Mouse (Mus musculus) forebrain, embryonic 16.5 days (tissue): ENCODE data around the gene Scarf2. TPM values are rescaled to one million over a fixed set of nuclear protein-coding genes. Genes with fewer than 3 reads are reported as not detected.

Source experiments
- ATAC-seq: fragments of 200-750 bp; cut with Nextera tagmentation; 2 replicates; pipeline ENCODE4 v1.8.0; 2017; ENCODE audit warnings: mild to moderate bottlenecking, moderate library complexity
- H3K27ac ChIP-seq: fragments of 300-500 bp; sonication (generic); 2 replicates; pipeline ENCODE4 v1.5.1; 2014; ENCODE audit warnings: low read length, control low read depth
- H3K27me3 ChIP-seq: fragments of 300-500 bp; sonication (generic); replicated peaks from 2 replicates; pipeline ENCODE4 v1.6.1; 2014; ENCODE audit warnings: low read length; ENCODE audit not compliant: control insufficient read depth, insufficient read depth
- H3K36me3 ChIP-seq: fragments of 300-500 bp; sonication (generic); 2 replicates; pipeline ENCODE4 v1.6.1; 2014; ENCODE audit not compliant: control insufficient read depth, insufficient read depth
- H3K4me1 ChIP-seq: fragments of 300-500 bp; sonication (generic); replicated peaks from 2 replicates; pipeline ENCODE4 v1.6.1; 2014; ENCODE audit warnings: low read length; ENCODE audit not compliant: control insufficient read depth, insufficient read depth
- H3K4me2 ChIP-seq: fragments of 300-500 bp; sonication (generic); 2 replicates; pipeline ENCODE4 v1.6.1; 2014; ENCODE audit warnings: mild to moderate bottlenecking, low read length, control low read depth
- H3K4me3 ChIP-seq: fragments of 300-500 bp; sonication (generic); replicated peaks from 2 replicates; pipeline ENCODE4 v1.5.1; 2014; ENCODE audit warnings: mild to moderate bottlenecking, low read length, control low read depth
- H3K9ac ChIP-seq: fragments of 300-500 bp; sonication (generic); replicated peaks from 2 replicates; pipeline ENCODE4 v1.6.1; 2014; ENCODE audit warnings: low read depth, low read length, control low read depth
- H3K9me3 ChIP-seq: fragments of 300-500 bp; sonication (generic); 2 replicates; pipeline ENCODE4 v1.6.1; 2016; ENCODE audit warnings: low read length; ENCODE audit not compliant: control insufficient read depth
- WGBS: fragments of 180-500 bp; shearing (Covaris S2); extraction: QIAGEN DNeasy Blood & Tissue Kit; methylation state at CpG from one replicate; pipeline ENCODE4 v1.1.7; 2014; 5-methylcytosine and 5-hydroxymethylcytosine counted together
- polyA plus RNA-seq: library from polyadenylated mRNA; unstranded; fragments of >200 nt; fragmentation: Nextera tagmentation; extraction: Ambion mirVana; gene quantifications from 2 replicates; pipeline ENCODE4 v1.2.1, GENCODE M21; 2015

The Scarf2 gene
- polyA plus RNA-seq, 1 experiment from 2014 or later, result 0.99 TPM

DNA sequence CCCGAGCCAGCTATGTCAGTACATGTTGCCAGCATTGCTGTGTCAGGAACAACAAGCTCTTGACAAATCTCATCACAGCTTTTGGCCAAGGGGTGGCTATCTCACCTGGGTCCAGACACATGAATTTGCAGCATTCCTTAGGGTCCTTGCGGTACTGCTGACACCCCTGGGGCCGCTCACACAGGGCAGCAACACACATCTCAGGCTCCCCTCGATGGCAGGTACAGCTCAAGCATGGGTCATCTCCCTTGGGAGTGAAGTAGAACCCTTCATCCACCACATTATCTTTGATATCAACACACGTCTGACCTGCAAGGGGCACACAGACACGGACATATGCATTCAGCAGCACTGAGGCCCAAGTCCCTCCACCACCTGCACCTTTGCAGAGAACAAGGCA lies 52.4 kb downstream of the Scarf2 start:
- peaks cover 31% of the 10 kb centered on the region for H3K36me3 ChIP-seq
- ATAC-seq, result no peak

DNA sequence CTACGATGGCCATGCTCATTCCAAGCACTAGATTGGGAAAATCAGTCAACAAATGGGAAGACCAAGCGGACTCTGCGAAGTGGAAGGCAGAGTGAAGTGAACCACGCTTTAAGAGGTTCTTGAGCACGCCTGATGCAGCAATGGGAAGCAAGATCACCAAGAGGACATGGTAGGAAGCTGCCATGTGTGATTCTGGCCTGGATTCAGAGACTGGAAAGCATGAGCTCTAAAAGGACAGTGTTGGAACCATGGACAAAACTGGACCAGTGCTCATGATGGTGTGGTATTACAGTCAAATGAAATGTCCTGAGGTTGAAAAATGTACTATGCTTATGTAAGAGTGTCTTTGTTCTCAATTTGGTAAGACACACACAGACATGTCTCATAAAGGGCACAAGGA lies 54.2 kb downstream of the Scarf2 start:
- ATAC-seq, result no peak
- H3K4me2 ChIP-seq, result no peak overlapping the region
- no peaks in the 10 kb centered on the region for H3K9me3 ChIP-seq
- H3K4me1 ChIP-seq, result no peaks in the 10 kb centered on the region
- no peaks in the 10 kb centered on the region for H3K27me3 ChIP-seq
- H3K9ac ChIP-seq, result no peak overlapping the region
- 93% methylated on average over 5 of the region's 5 CpGs for WGBS
- H3K27ac ChIP-seq, result no peak overlapping the region
- H3K36me3 ChIP-seq, result peaks cover 27% of the 10 kb centered on the region
- no peak overlapping the region for H3K4me3 ChIP-seq

More for the DNA sequence above, 52.4 kb downstream of the Scarf2 start:
- no peak overlapping the region for H3K9ac ChIP-seq
- no peaks in the 10 kb centered on the region for H3K4me1 ChIP-seq
- WGBS, result 86% methylated on average over 6 of the region's 6 CpGs
- H3K27me3 ChIP-seq, result no peaks in the 10 kb centered on the region
- no peak overlapping the region for H3K4me3 ChIP-seq
- H3K9me3 ChIP-seq, result no peaks in the 10 kb centered on the region
- no peak overlapping the region for H3K4me2 ChIP-seq
- no peak overlapping the region for H3K27ac ChIP-seq

- no peak for ATAC-seq
- Histone ChIP-seq H3K9me3 (no peaks in the 10 kb centered on the region), H3K9ac (no peak overlapping the region), H3K4me3 (no peak overlapping the region), H3K27ac (no peak overlapping the region), H3K27me3 (no peaks in the 10 kb centered on the region), H3K4me2 (no peak overlapping the region), H3K36me3 (peaks cover 26% of the 10 kb centered on the region), H3K4me1 (no peaks in the 10 kb centered on the region)
- WGBS, result 100% methylated on average over 1 of the region's 1 CpGs
These were observed 54.8 kb downstream of the Scarf2 start for GRCm38 (mm10) chr16:17851860-17852259.

GRCm38 (mm10) chr16:17853263-17853662 lies 56.2 kb downstream of the Scarf2 start:
- H3K9me3 ChIP-seq, result no peaks in the 10 kb centered on the region
- H3K9ac ChIP-seq, result no peak overlapping the region
- H3K4me1 ChIP-seq, result no peaks in the 10 kb centered on the region
- H3K36me3 ChIP-seq, result peaks cover 34% of the 10 kb centered on the region
- H3K27me3 ChIP-seq, result no peaks in the 10 kb centered on the region
- H3K4me2 ChIP-seq, result no peak overlapping the region
- ATAC-seq, result no peak
- H3K27ac ChIP-seq, result no peak overlapping the region
- H3K4me3 ChIP-seq, result no peak overlapping the region
- WGBS, result 87% methylated on average over 2 of the region's 2 CpGs

GRCm38 (mm10) chr16:17857157-17857556 lies 60.1 kb downstream of the Scarf2 start:
- Histone ChIP-seq H3K4me2 (no peak overlapping the region), H3K27me3 (no peaks in the 10 kb centered on the region), H3K9ac (no peak overlapping the region), H3K4me3 (no peak overlapping the region), H3K36me3 (peaks cover 32% of the 10 kb centered on the region), H3K4me1 (no peaks in the 10 kb centered on the region), H3K9me3 (no peaks in the 10 kb centered on the region), H3K27ac (no peak overlapping the region)
- no peak for ATAC-seq
- 93% methylated on average over 7 of the region's 7 CpGs for WGBS

Other genes with a start within 250 kb of the Scarf2 start
- gene Lrrc74b, start 236.0 kb upstream of the Scarf2 start, polyA plus RNA-seq, result 0.38 and 1.0 TPM in 2 replicates
- gene P2rx6, start 235.4 kb upstream of the Scarf2 start, polyA plus RNA-seq, result 1.5 and 1.6 TPM in 2 replicates
- 35.0 and 44.5 TPM in 2 replicates for gene Slc7a4, start 214.1 kb upstream of the Scarf2 start, polyA plus RNA-seq
- gene Smpd4, start 177.9 kb upstream of the Scarf2 start, polyA plus RNA-seq, result 33.4 and 38.3 TPM in 2 replicates
- 5.5 and 7.7 TPM in 2 replicates for gene Ccdc74a, start 150.8 kb upstream of the Scarf2 start, polyA plus RNA-seq
- gene Med15, start 64.4 kb upstream of the Scarf2 start, polyA plus RNA-seq, result 41.9 and 50.1 TPM in 2 replicates
- 76.1 and 89.5 TPM in 2 replicates for gene Klhl22, start 37.7 kb upstream of the Scarf2 start, polyA plus RNA-seq
- gene B830017H08Rik, start 35.8 kb downstream of the Scarf2 start, polyA plus RNA-seq, result 0.86 and 1.5 TPM in 2 replicates
- gene Car15, start 41.1 kb downstream of the Scarf2 start, polyA plus RNA-seq, result 4.7 and 5.5 TPM in 2 replicates
- 0.63 and 1.1 TPM in 2 replicates for gene Gm20518, start 94.4 kb downstream of the Scarf2 start, polyA plus RNA-seq
- gene Tssk1, start 96.9 kb downstream of the Scarf2 start, polyA plus RNA-seq, result not detected in 2 replicates
- gene Dgcr2, start 101.3 kb downstream of the Scarf2 start, polyA plus RNA-seq, result 108 and 110 TPM in 2 replicates
- 0.17 TPM in 1 of 2 replicates, not detected in the other for gene Tssk2, start 101.4 kb downstream of the Scarf2 start, polyA plus RNA-seq
- 57.2 and 60.8 TPM in 2 replicates for gene Ess2, start 114.1 kb downstream of the Scarf2 start, polyA plus RNA-seq
- gene Gsc2, start 117.8 kb downstream of the Scarf2 start, polyA plus RNA-seq, result 0.30 TPM in 1 of 2 replicates, not detected in the other
- 133 and 155 TPM in 2 replicates for gene Slc25a1, start 130.9 kb downstream of the Scarf2 start, polyA plus RNA-seq
- not detected in 2 replicates for gene Vpreb2, start 183.1 kb downstream of the Scarf2 start, polyA plus RNA-seq